In genomic region chr2:91984906-91985525, GRCm38 (mm10) we compare ENCODE assay signal across 8 mouse cellular contexts. TPM values are rescaled to one million over a fixed set of nuclear protein-coding genes. Genes with fewer than 3 reads are reported as not detected.
DNase-seq lines count a peak whose midpoint lies in the region; ATAC-seq lines count a peak whose summit lies in the region.

No protein-coding gene starts in this region.

- H3K4me2 ChIP-seq in kidney, embryonic 15.5 days: peak overlapping the region; percentile 53
- H3K4me2 ChIP-seq in intestine, embryonic 14.5 days (ENCODE audit: low read length): peak overlapping the region; percentile 44; the same call in 1 of the 2 replicates
- peak overlapping the region; percentile 52 for H3K4me2 ChIP-seq in neural tube, embryonic 12.5 days (replicated peaks)

- no peak for DNase-seq in kidney, postnatal 10 days
- DNase-seq in intestine, embryonic 14.5 days (ENCODE audit: low spot score): no peak
- no peak for DNase-seq in retina, postnatal 1 day
- no peak for DNase-seq in cerebellum, postnatal 14 days
- DNase-seq in lung, postnatal 10 days: no peak

- peaks cover 44% of the 10 kb centered on the region for H3K4me1 ChIP-seq in kidney, embryonic 15.5 days
- no peaks in the 10 kb centered on the region for H3K4me1 ChIP-seq in brown adipose tissue, adult 24 weeks (ENCODE audit: control insufficient read depth, insufficient read depth, insufficient read length, low read length)
- H3K4me1 ChIP-seq in intestine, embryonic 14.5 days (replicated peaks; ENCODE audit: control insufficient read depth, insufficient read depth, low read length): peaks cover 16% of the 10 kb centered on the region
- peaks cover 25% of the 10 kb centered on the region for H3K4me1 ChIP-seq in neural tube, embryonic 12.5 days

- H3K27ac ChIP-seq in kidney, embryonic 15.5 days: peak overlapping the region; percentile 93
- peak overlapping the region; percentile 55 for H3K27ac ChIP-seq in brown adipose tissue, adult 24 weeks (replicated peaks; ENCODE audit: low read depth, low read length)
- peak overlapping the region; percentile 89 for H3K27ac ChIP-seq in intestine, embryonic 14.5 days (ENCODE audit: low read depth)
- peak overlapping the region; percentile 4; the same call in 1 of the 2 replicates for H3K27ac ChIP-seq in neural tube, embryonic 12.5 days

- ATAC-seq in kidney, embryonic 15.5 days (replicated peaks; ENCODE audit: low FRiP score): no peak; the same call in 1 of the 2 replicates
- ATAC-seq in intestine, embryonic 14.5 days (replicated peaks; ENCODE audit: low FRiP score, low TSS enrichment, low read depth): peak; percentile 1; the same call in 1 of the 2 replicates
- no peak for ATAC-seq in neural tube, embryonic 12.5 days (ENCODE audit: low FRiP score, low read depth)

- WGBS in kidney, embryonic 15.5 days: 34% methylated on average over 9 of the region's 9 CpGs
- 35% methylated on average over 9 of the region's 9 CpGs for WGBS in intestine, embryonic 14.5 days
- WGBS in neural tube, embryonic 12.5 days: 31% methylated on average over 9 of the region's 9 CpGs

- H3K27me3 ChIP-seq in kidney, embryonic 15.5 days: no peaks in the 10 kb centered on the region
- no peaks in the 10 kb centered on the region for H3K27me3 ChIP-seq in intestine, embryonic 14.5 days (replicated peaks; ENCODE audit: control insufficient read depth, insufficient read depth, low read length)
- H3K27me3 ChIP-seq in neural tube, embryonic 12.5 days (replicated peaks): no peaks in the 10 kb centered on the region

- peaks cover 13% of the 10 kb centered on the region for H3K36me3 ChIP-seq in kidney, embryonic 15.5 days
- H3K36me3 ChIP-seq in intestine, embryonic 14.5 days (ENCODE audit: control insufficient read depth, insufficient read depth, low read length): peaks cover 8% of the 10 kb centered on the region; the same call in 1 of the 2 replicates
- H3K36me3 ChIP-seq in neural tube, embryonic 12.5 days: no peaks in the 10 kb centered on the region

- no peaks in the 10 kb centered on the region for H3K9me3 ChIP-seq in kidney, embryonic 15.5 days (replicated peaks)
- 0 out of 2 replicates have a peak, but pooled peaks cover 4% of the 10 kb centered on the region for H3K9me3 ChIP-seq in intestine, embryonic 14.5 days (ENCODE audit: control insufficient read depth, low read length)
- H3K9me3 ChIP-seq in neural tube, embryonic 12.5 days: no peaks in the 10 kb centered on the region

- no peak overlapping the region for H3K4me3 ChIP-seq in kidney, embryonic 15.5 days (replicated peaks)
- no peak overlapping the region for H3K4me3 ChIP-seq in brown adipose tissue, adult 24 weeks (ENCODE audit: insufficient read depth, low read depth, low read length)
- H3K4me3 ChIP-seq in intestine, embryonic 14.5 days (ENCODE audit: low read depth, low read length): no peak overlapping the region
- no peak overlapping the region for H3K4me3 ChIP-seq in neural tube, embryonic 12.5 days

- H3K9ac ChIP-seq in kidney, embryonic 15.5 days: no peak overlapping the region
- no peak overlapping the region for H3K9ac ChIP-seq in intestine, embryonic 14.5 days (ENCODE audit: low read length)
- H3K9ac ChIP-seq in neural tube, embryonic 12.5 days: 0 out of 2 replicates have a peak overlapping the region, but pooled peaks have one; percentile 23

RNA-seq across cellular contexts. Expression of gene Dgkz, which starts 9.4 kb away (rescaled TPM):
- polyA plus RNA-seq in kidney, embryonic 15.5 days (2015; fragmentation: Nextera tagmentation; extraction: Ambion mirVana): 37.7 and 46.7 TPM in 2 replicates
- 8.1 and 11.2 TPM in 2 replicates for polyA plus RNA-seq in brown adipose tissue, adult 24 weeks (2012; ENCODE audit: insufficient read depth, insufficient read length, missing spikeins)
- polyA plus RNA-seq in intestine, embryonic 14.5 days (2014; fragmentation: Nextera tagmentation; extraction: Ambion mirVana): 71.9 and 75.6 TPM in 2 replicates
- 36.0 and 41.6 TPM in 2 replicates for polyA plus RNA-seq in neural tube, embryonic 12.5 days (2016; fragmentation: Nextera tagmentation; extraction: Ambion mirVana)

RNA-seq across cellular contexts. Expression of gene Creb3l1, which starts 39.3 kb away (rescaled TPM):
- 14.0 and 14.9 TPM in 2 replicates for polyA plus RNA-seq in kidney, embryonic 15.5 days (2015; fragmentation: Nextera tagmentation; extraction: Ambion mirVana)
- 4.5 and 5.6 TPM in 2 replicates for polyA plus RNA-seq in brown adipose tissue, adult 24 weeks (2012; ENCODE audit: insufficient read depth, insufficient read length, missing spikeins)
- polyA plus RNA-seq in intestine, embryonic 14.5 days (2014; fragmentation: Nextera tagmentation; extraction: Ambion mirVana): 21.2 and 24.1 TPM in 2 replicates
- polyA plus RNA-seq in neural tube, embryonic 12.5 days (2016; fragmentation: Nextera tagmentation; extraction: Ambion mirVana): 1.7 and 2.5 TPM in 2 replicates

RNA-seq across cellular contexts. Expression of gene Gm9821, which starts 39.5 kb away (rescaled TPM):
- polyA plus RNA-seq in kidney, embryonic 15.5 days (2015; fragmentation: Nextera tagmentation; extraction: Ambion mirVana): 0.49 and 0.53 TPM in 2 replicates
- polyA plus RNA-seq in brown adipose tissue, adult 24 weeks (2012; ENCODE audit: insufficient read depth, insufficient read length, missing spikeins): not detected in 2 replicates
- polyA plus RNA-seq in intestine, embryonic 14.5 days (2014; fragmentation: Nextera tagmentation; extraction: Ambion mirVana): 0.74 and 0.88 TPM in 2 replicates
- polyA plus RNA-seq in neural tube, embryonic 12.5 days (2016; fragmentation: Nextera tagmentation; extraction: Ambion mirVana): 0.29 and 0.32 TPM in 2 replicates

RNA-seq across cellular contexts. Expression of gene Mdk, which starts 52.9 kb away (rescaled TPM):
- polyA plus RNA-seq in kidney, embryonic 15.5 days (2015; fragmentation: Nextera tagmentation; extraction: Ambion mirVana): 1,215 and 1,266 TPM in 2 replicates
- polyA plus RNA-seq in brown adipose tissue, adult 24 weeks (2012; ENCODE audit: insufficient read depth, insufficient read length, missing spikeins): 1.8 TPM in 1 of 2 replicates, not detected in the other
- 973 and 1,126 TPM in 2 replicates for polyA plus RNA-seq in intestine, embryonic 14.5 days (2014; fragmentation: Nextera tagmentation; extraction: Ambion mirVana)
- polyA plus RNA-seq in neural tube, embryonic 12.5 days (2016; fragmentation: Nextera tagmentation; extraction: Ambion mirVana): 774 and 775 TPM in 2 replicates

RNA-seq across cellular contexts. Expression of gene Chrm4, which starts 58.0 kb away (rescaled TPM):
- 0.42 TPM in 1 of 2 replicates, not detected in the other for polyA plus RNA-seq in kidney, embryonic 15.5 days (2015; fragmentation: Nextera tagmentation; extraction: Ambion mirVana)
- not detected in 2 replicates for polyA plus RNA-seq in brown adipose tissue, adult 24 weeks (2012; ENCODE audit: insufficient read depth, insufficient read length, missing spikeins)
- 0.16 TPM in 1 of 2 replicates, not detected in the other for polyA plus RNA-seq in intestine, embryonic 14.5 days (2014; fragmentation: Nextera tagmentation; extraction: Ambion mirVana)
- 0.50 and 0.96 TPM in 2 replicates for polyA plus RNA-seq in neural tube, embryonic 12.5 days (2016; fragmentation: Nextera tagmentation; extraction: Ambion mirVana)

Comparison
In these comparisons a context has a peak if more than half of its experiments do, and no peak if none do; other contexts are left out.
1. H3K27ac ChIP-seq: peak in every context shown above with its lines; median percentile 93 in kidney, embryonic 15.5 days; 89 in intestine, embryonic 14.5 days; 55 in brown adipose tissue, adult 24 weeks; 4 in neural tube, embryonic 12.5 days.